Mouse (Mus musculus) cerebellum, postnatal 25 days (tissue): Measurements from ENCODE around the gene Ifna2.

ENCODE experiments used
- DNase-seq, 2 experiments: peaks; one replicate each; pipeline ENCODE4 v3.0.0; 2021; ENCODE audit warnings: mixed read lengths in 2 of 2

The Ifna2 gene

DNA sequence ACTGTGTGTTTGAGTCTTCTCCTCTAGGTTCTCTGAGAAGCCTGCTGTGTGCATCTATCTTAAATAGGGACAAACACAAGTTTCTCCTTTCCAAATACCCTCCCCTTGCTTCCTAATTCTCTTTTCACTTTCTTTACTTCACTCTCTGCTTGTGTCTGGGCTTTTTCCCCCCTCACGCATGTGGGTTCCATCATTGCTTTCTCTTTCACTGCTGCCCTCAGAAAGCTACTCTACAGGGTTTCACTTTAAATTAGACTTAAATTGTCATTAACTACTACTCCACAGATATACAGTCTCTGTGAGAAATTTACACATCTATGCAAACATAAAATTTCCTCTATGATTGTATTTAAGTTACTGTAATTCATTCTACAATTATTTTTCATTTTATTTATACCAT is at the start of gene Ifna2:
Ifna2 (minus strand) TSS at position 101 of the 400 bp plus-strand sequence.
- no peak for DNase-seq

DNA sequence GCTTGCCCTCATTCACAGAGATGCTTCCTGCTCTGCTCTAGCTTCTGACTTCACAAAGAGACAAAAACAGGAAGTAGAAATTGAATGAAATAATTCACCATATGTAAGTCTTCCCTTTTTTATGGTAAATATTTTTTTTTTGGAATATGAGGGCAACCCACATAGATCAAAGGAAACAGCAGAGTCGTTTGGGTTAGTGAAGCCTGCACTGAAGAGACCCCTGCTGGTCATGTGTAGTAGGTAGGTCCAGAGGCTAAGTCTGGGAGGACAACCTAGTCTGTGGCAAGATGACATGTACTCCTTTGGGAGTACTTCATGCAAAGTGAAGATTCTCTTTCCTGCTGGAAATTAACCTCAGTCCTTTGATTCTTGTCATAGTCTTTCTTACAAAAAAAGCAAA is 43.6 kb upstream of the Ifna2 start:
- DNase-seq: peak in 1 of 2 experiments; percentile 26

DNA sequence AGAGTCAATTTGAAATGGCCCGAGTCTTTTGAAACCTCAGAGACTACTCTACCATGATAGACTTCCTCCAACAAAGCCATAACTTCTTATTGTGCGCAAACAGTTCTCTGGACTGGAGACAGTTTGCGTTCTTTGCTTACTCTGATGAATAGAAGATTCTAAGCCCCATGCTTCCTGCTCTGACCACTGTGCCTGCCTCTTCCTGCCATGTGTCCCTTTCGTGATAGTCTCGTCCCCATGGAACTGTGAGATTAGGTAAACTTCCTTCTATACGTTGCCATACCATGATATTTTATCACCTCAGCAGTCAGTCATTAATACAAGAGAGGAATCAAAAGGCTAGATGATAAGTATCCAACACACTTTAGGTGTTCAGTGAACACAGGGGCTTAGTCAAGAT is 43.0 kb upstream of the Ifna2 start:
- DNase-seq: no peak

DNA sequence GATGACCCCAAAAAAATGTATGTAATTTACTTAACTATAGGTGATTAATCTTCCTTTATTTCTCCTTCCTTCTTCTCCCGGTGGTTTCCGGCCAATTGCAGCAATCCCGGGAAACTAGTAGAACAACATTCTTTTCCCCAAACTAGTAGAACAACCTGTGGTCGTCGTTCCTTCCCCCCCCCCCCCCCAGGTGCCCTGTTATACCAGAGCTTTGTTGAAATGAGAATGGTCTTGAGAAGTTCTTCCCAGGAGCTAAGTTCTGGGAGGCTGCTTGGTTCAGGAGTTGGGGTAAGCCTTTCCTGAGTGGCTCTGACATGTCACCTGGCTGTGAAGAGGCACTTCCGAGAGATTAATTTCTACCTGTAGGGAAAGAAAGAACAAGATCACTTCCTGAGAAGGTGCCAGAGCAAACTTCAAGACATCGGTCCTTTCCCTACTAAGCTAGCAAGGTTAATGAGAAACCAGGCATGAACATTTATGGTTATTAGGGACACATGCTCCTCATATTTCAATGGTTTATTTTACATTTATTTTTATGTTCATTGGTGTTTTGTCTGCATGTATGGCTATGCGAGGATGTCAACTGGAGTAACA is 39.9 kb upstream of the Ifna2 start:
- DNase-seq: no peak

DNA sequence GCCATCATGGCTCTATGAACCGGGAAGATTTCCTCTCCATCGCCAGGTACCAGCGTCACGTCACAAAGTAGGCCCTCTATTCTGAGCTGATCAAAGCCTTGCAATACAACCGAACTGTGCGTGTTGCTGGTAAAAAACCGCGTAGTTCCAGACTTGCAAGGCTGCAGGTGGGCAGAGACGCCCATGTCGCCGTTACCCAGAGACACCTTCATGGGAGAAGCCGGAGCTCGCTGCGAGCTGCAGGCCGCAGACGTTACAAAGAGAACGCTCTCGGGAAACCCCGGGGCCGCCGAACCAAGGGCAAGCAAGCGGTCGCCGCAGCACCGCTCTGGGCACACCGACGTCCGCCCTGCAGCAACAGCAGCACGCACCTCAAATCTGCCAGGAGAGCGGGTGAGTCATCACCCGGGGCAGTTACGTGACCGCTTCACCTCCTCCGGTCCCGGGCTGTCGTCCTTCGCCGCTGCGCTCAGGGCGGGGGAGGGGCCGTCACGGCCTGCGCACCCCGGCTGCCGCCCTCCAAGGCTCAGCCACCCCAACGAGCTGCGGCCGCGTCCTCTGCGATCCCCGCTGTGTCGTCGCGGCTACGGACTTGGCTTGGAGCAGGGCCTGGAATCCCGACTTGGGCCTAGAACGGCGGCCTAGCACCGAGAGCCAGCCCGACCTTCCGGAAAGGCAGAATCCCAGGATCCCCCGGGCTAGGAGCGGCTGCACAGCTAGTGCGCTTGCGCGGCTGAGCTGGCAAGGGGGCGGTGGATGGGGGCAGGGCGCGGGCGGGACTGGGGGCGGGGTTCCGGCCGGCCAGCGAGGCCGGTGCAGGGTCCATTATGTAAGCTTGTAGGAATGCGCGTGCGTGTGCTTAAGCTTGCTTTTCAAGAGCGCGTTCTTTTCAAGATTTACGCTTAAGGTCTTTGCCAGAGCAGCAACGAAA is 38.3 kb upstream of the Ifna2 start, which contains the start of the genes Gm26566 and Klhl9:
Gm26566 (plus strand) TSS at position 15 of the 931 bp plus-strand sequence.
Klhl9 (minus strand) TSS at position 675 of the 931 bp plus-strand sequence.
- DNase-seq: peak; percentile 95 to 97

DNA sequence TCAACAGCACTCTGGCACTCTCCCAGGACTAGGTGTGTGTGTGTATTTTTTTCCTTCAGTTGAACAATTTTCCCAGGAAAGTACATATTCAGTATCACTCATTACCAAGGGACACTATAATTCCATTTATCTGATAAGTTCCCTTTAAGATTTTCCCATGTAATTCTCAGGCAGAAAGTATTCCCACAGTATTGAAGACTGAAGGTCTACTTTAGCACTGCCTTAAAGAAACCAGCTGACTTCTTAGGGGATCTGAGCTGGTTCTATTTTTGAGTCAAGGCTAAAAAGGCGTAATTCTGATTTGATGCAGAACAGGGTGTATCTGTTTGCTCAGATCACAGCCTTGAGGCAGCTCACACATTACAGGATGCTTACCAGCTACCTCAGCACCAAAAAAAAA is 35.0 kb upstream of the Ifna2 start:
- peak in 1 of 2 experiments; percentile 27 for DNase-seq

DNA sequence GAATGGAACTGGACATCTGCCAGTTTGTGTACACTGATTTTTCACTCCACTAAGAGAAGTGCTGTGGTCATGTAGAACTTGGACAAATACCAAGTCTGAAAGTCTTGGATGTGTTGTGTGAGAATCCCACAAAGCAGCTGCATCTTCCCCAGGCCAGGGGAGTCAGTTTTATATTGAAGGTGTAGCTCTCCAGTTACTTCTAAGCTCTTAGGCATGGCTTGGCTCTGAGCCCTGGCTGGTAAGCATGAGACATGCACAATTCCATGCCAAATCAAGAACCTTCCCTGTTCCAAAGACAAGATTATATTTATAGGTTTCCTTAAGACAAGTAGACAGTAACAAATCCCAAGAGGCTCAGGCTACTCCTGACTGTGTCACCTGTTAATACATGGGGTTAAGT is 31.3 kb upstream of the Ifna2 start:
- peak; percentile 30 to 44 for DNase-seq

DNA sequence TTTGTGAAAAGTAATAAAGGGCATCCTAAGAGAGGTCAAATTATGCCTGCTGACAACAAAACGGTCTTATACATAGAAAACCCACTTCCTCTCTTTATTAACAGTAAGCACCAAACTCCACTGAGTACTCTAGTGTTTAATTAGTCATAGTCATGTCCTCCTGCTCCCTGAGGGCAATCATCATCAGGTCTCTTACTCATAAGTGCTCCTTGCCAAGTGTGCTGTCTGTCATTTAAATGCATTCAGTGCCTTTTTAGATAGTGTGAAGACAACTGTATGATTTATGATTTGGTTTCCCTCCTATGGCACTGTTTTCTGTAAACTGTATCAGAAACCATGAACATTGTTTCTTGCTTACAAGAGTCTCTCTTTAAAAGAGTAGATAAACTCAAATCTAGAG is 30.6 kb upstream of the Ifna2 start:
- no peak for DNase-seq

DNA sequence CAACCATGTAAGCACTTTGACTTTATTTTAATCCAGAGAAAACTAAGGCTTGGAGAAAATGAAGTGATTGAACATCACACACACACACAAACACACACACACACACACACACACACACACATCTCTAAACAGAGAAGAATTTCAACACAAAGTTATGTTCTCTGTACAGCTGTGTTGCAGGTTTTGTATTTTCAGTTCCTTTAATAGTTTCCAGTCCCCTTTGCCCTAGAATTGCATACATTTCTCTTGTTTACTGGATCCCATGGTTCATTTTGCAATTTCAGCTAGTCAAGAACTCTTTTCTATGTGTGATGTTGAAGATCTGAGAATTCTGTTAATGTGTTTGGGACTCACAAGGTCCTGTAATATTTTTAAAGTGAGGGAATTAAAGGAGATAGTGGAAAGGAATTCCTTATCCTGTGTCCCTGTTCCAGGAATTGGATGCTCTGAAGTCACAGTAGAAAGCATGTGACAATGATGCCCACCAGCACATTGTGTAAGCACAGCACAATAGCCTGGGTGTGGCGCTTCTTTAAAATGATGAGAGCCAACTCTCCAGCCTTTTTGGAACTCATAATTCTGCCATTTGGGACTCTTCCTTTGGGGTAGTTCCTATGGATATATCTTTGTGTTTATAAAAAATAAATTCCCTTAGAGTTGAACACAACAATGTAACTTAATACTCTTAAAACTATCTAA is 23.6 kb upstream of the Ifna2 start:
- no peak for DNase-seq

DNA sequence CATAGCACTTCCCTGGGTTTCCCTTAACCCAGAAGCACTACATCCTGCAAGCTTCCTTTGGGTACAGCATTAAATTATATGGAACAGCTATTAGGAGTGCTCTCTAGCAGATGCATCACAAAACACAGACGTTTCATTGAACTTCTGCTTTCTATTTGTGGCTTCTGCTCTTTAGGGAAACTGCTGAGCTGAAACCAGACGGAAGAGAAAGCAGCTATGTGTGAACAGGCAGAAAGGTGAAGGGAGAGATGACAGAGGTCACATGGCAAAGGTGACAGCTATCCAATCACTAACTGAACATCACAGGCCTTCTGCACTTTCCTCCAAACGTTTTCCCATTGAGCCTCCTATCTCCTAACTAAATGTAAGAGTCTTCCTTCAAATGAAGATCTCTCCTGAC is 22.2 kb upstream of the Ifna2 start:
- DNase-seq: no peak

DNA sequence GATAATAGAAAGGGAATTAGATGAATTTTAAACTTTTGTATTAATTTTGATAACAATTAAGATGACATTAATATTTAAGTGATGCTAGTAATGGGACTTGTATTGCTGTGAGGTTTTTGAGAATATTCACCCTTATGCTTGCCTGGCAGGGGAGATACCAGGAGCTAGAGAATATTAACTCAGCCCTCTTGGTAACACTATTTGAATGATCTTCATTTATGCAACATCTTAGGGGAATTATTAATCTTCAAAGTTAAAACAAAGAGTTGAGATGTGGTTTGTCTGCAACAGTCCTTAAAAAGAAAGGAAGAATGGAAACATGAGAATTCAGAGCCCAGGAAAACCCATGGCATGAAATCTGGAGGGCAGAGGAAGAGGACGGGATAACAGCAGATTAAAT is 15.6 kb upstream of the Ifna2 start:
- DNase-seq: no peak

DNA sequence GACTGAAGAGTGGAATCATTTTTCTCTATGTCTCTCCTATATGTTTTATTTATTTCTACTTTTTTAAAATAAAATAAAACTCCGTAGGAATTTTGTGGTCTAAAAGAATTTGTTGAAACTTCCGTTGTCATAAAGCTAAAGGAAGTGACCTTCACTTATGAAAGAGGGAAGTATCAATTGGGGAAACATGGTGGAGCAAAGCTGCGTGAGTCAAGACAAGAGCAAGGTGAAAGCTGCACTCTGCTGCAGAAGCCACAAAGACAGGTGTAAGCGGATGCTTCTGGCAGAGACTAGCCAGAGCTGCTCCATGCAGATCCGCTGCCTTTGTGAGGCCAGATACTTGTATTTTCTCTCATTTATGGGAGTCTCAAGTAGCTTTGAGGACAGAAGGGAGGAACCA is 15.1 kb upstream of the Ifna2 start:
- DNase-seq: no peak

DNA sequence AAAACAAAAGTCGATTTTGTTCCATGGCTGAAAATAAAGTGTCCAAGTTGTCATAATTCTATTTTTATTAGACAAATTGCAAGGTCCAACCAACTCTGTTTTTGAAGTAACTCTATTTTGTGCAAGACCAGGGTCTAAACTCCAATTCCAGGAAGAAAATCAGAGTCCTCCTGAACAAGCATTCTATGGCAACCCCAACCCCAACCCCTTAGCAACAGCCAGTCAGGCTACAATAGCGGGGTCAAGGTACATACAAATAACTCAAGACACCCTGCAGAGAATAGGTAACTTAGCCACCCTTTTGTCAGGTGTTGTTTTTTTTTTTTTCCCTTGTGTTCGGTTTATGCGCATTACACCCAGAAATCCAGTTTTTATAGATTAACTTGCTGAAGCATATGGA is 14.0 kb upstream of the Ifna2 start:
- DNase-seq: no peak

DNA sequence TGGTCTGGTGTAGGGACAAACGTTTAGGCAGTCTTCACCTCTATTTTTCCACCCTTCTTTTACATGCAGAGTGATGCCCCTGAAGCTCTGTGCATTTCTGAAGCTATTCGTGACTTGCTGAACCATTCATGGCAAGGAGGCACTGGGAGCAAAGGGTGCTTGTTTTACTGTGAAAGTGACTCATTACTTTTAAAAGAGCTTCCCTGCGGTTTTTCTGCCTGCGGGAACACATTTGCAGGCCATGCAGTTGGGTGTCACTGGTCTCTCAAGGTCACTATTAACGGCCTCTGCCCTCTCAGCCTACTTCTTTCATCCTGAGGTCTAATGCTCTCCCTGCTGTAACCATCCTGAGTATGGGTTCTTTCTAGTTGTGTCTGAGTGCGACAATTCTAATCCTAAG is 13.4 kb upstream of the Ifna2 start:
- no peak for DNase-seq

DNA sequence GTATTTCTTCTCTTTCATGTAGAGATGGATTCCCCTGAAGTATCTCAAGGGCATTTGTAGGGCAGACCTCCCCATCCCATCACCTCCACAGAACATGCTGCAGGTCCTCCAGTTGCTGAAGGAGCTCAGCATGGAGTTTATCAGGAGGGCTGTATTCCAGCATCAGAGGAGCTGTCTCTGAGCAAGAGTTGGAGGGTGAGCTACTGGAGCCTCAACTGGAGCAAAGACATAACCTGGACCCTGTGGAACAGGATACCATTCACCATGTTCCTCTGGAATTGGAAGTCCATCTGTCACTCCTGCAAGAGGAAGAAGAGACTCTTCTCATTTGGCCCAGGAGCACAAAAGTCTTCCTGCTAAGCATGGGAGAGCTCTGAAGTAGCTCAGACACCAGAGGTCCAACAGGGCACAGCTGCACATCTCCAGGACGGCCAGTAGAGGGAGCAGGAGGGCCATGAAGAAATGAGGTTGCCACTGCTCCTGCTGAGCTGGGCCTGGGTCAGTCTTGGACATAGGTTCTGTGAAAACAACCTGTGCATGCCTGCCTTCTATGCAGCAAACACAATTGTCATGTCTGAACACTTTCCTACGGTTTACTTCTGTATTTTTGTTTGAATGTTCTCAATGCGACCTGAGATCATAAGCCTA is 12.6 kb upstream of the Ifna2 start:
- DNase-seq: peak; percentile 76 to 85

DNA sequence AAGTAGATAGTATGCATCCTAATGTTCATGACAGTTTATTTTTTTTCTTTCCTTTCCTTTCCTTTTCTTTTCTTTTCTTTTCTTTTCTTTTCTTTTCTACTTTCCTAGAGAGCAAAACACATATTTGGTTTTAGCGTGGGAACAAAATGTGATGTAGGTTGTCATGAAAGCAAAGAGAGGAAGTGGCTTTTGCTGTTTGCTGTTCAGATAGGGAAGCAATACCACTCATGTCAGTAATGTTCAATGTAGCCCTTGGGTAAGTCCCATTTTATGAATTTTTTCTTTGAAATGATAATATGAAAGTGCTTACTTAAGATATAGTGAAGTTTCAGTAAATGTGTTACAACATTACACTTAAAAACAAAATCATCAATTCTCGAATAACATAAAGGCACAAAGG is 9.7 kb upstream of the Ifna2 start:
- no peak for DNase-seq

DNA sequence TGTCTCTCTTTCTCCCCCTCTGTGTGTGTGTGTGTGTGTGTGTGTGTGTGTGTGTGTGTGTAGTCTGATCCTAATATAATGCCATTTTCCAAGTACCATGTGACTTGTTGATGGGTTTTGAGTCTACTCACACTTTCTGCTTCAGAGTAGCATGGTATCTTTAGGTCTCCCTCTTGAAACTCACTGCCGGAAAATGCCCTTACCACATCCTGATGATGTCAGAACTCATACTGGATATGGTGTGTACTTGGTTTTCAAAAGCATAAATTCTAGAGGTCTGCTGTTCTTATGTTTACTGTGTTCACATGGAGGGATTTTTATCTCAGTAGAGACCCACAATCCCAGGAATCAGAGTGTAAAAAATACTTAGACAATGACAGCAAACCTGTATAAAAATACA is 8.8 kb upstream of the Ifna2 start:
- no peak for DNase-seq

DNA sequence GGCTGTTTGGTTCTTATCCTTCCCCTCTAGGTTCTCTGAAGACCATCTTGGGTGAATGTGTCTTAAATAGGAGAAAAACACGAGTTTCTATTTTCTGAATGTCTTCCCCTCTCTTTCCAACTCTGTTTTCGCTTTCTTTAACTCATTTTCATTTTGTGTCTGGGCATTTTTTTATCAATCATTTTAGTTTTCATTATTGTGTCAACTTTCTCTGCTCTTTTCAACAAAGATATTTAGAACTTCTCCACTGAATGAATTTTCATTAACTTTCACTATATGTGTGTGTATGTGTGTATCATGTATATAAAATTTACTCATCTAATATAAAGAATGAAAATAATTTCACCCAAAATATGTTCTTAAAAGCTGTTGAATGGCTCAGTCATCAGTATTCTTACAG is 7.5 kb upstream of the Ifna2 start, which contains the start of gene Ifnab:
Ifnab (minus strand) TSS at position 101 of the 400 bp plus-strand sequence.
- no peak for DNase-seq

DNA sequence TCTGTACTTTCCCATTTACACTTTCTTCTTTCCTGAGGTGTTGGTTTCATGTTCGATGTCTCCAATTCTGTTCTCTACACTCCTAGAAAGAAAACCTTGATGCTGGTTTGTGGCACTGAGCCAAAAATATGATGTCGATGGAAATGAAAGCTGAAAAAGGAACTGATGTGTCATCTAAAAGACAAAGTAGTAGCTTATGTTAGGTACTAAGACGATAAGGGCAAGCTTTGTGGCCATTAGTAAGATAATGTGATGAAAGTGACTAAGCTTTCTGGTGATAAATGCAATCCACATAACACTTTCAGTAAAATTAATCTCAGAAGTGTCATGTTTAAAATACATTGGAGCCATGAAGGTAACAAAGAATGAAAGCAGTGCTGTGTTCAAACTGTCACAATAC is 2.4 kb downstream of the Ifna2 start:
- no peak for DNase-seq

DNA sequence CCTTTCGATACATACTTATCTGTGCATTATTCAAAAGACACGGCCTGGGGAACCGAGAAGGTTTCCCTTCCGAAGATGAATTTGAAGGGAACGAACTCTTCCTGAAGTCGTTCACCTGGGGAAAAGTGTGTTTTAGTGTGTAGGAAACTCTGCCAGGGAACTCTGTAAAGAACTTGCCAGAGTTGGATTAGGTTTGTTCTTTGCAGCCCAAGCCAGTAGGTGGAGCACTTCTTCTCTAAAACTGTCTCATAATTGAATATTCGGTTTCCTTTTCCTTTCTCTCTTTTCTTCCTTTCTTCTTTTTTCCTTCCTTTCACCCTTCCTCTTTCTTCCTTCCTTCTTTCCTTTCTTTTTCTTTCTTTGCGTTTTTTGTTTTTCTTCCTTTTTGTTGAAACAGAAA is 3.4 kb downstream of the Ifna2 start:
- peak in 1 of 2 experiments; percentile 29 for DNase-seq

DNA sequence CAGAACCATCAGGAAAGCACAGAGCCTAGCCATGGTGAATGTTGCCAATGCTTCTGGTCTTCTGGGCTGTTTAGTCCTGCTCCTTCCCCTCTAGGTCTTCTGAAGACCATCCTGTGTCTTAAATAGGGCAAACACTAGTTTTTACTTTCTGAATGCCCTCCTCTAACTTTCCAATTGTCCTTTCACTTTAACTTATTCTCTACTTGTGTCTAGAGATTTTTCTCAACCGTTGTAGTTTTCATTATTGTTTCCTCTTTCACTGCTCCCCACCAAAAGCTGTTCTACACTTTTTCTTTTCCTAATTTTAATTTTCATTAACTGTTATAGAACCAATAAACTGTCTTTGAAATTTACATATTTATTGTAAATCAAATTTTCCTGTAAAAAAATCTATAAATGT is 6.9 kb downstream of the Ifna2 start, which contains the start of gene Ifna16:
Ifna16 (minus strand) TSS at position 101 of the 400 bp plus-strand sequence.
- no peak for DNase-seq

DNA sequence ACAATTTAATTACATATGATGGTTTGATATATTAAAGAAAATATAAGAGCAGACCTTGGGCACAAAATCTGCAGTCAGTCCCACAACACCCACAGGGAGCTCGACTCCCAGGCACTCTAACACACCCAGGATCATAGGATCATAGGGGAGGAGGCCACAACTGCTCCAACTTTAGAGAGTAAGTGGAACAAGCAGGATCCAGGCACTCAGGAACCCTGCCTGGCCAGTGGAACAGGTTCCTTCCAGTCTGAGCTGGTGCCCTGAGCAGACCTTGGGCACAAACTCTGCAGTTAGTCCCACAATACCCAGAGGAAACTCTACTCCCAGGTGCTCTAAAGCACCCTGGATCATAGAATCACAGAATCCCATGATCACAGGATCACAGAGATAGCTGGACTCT is 28.3 kb downstream of the Ifna2 start:
- no peak for DNase-seq

DNA sequence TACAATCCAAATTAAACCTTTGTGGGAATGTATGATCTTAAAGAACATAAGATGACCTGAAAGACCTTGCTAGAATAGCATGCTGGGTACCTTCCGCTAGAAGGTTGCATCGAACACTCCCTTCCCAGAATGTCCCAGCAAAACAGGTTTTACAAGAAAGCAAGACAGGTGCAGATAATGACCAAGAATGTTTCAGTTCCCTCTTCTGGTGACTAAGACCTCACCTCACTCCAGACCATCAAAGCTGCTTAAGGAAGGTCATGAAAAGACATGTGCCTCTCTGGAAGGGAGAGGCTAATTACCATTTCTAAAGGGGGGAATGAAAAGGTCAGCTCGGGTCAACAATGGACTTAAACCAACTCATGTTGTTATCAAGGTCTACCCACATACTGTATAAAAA is 30.1 kb downstream of the Ifna2 start:
- DNase-seq: no peak
